Mouse (Mus musculus): ENCODE measurements around the gene Rps6kb1.

Rps6kb1 gene

DNA sequence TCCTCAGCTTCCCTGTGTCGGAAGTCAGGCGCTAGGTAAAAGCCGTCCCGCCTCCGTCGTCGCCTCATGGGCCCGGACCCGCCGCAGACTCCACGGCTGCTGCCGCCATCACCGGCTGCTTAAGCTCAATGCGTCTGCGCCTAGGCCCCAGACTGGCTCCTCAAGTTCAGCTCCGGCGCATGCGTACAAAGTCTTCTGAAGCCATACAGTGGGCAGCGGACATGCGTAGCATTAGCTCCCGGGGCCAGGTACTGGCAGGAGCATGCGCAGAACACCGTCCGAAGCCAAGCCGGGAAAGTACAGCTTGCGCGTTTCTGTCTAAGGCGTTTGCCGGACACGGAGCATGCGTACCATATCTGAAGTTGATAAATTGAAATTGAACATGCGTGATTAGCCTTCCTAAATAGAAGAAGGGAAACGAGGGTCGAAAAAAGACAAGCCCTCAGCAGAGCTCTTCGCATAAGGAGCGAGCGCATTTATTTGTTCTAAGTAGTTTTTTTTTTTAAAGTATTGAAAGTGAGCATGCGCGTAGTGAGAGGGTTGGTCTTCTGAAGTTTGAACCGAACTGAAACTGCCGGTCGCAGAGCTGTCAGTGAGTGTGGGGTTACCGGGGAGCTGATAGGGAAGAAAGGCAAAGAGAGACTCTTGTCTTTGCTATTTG lies at the start of gene Rps6kb1, which contains the start of gene Tubd1:
Rps6kb1 (minus strand) TSS at position 167 of the 661 bp plus-strand sequence.
Tubd1 (plus strand) TSS at position 353 of the 661 bp plus-strand sequence.
- DNase-seq = peak; percentile 98

DNA sequence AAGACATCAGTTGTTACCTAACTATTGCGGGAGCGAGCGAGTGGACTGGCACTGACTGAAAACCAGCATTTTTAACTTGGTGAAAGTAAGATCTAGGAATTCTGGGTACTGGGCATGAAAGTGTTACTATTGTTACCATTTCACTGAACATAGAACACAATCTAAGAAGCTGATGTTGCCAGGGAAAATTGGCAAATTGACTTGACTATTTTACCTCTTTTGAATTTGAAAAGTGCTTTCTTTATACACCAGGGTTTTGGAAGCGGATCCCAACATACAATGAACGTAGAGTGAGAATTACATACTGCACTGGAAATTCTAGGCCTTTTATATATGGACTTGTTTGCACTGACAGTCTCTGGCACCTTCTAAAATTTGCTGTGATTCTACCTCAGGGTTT lies 48.8 kb upstream of the Rps6kb1 start:
- DNase-seq = no peak

- DNase-seq = no peak
These were observed 48.4 kb upstream of the Rps6kb1 start for GRCm38 (mm10) chr11:86592993-86593392.

DNA sequence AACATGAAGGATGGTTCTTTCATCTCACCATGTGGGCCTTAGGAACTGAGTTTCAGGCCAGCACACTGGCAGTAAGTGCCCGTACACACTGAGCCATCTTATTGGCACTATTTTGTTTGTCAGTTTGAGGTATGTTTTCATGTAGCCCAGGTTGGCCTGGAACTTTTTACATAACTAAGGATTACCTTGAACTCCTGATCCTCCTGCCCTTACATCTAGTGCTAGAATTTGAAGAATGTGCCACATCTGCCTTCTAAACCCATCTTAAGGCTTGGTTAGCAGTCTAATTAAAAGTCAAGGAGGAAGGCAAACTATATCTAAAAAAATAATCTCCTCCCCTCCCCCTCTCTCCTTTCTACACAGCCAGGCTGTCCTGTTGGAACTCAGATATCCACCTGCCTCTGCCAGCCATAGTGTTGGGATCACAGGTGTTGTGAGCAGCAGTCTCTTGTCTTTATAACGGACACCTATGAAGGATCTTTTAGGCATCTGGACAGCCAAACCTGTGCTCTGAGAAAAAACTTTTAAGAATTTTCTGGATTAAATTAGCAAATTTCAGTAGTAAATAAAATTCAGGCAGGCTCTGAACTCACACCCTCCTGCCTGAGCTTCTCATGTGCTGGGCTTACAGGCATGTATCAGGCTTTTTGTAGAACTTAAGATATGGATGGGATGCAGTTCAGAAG lies 47.5 kb upstream of the Rps6kb1 start:
- no peak for DNase-seq

DNA sequence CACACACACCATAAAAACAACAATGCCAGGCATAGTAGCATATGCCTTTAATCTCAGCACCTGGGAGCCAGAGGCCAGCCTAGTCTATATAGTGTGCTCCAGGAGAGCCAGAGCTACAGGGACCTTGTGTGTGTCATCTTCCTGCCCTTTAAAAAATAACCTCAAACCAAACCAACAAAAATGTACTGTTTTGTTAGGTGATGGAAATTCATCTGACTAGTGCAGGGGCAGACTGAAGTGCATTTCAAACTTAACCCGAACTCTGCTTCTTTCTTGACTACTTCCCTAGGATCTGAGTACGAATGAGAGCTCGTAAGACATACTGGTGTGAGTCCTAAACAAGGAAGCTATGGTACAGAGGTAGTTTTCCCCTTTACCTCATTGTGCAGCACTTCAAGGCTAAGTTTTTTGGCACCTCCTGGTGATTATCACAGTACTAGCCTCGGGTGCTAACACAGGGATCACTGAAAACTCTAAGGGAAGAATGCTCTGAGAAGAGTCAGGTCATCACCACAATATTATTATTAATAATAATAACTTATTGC lies 46.8 kb upstream of the Rps6kb1 start:
- no peak for DNase-seq

DNA sequence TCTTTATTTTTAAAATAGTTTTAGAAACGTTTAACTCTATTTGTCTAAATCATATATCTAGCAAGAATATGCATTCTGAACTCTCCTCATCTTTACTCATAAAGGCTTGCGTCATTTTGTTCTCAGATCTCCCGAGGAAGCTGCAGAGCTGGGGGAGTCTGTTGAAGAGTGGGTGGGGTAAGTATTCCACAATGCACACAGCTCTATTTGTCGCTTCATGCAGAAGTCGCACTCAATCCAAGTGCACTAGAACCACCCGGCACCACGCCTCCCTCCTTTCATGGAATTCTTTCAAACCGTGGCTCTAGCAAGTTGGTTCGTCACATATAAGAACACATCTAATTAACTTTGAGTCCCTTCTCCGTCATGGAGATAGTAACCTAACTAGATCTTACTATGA lies 46.0 kb upstream of the Rps6kb1 start:
- no peak for DNase-seq

DNA sequence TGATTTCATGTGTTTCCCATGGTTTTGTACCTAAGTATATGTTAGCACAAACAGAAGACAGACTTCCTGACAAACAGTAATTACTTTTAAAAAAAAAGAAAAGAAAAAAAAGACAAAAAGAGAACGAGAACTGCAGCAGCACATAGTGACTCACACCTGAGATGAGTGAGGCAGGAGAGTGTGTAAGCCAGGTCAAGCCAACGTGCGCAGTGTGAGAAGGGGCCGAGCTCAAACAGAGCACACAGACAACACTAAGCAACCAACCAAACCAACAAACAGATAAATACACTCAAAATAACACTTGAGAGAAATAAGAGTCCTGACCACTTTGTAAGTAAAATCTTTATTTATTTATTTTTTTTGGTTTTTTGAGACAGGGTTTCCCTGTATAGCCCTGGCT lies 45.5 kb upstream of the Rps6kb1 start:
- no peak for DNase-seq

DNA sequence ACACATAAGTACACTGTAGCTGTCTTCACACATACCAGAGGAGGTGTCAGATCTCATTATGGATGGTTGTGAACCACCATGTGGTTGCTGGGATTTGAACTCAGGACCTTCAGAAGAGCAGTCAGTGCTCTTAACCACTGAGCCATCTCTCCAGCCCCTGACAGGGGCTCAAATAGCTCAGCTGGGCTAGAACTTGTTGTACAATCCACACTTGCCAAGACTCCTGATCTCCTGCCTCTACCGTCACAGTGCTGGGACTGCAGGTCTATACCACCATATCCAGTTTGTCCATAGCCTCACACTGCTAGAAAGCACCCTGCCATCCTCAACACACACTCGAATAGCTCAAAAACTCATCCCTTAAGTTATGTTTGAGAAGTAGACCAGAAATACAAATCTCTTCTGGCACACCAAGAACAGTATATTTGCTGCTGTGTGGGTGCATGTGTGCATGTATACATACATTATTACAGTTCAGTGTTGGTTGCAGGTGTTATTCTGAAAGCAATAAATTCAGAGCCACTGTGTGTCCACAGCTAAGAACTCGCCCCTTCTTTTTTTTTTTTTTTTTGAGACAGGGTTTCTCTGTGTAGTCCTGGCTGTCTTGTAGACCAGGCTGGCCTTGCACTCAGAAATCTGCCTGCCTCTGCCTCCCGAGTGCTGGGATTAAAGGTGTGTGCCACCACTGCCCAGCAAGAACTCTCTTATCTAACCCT lies 44.1 kb upstream of the Rps6kb1 start:
- no peak for DNase-seq

- no peak for DNase-seq
These were observed 43.2 kb upstream of the Rps6kb1 start for GRCm38 (mm10) chr11:86587830-86588229.

DNA sequence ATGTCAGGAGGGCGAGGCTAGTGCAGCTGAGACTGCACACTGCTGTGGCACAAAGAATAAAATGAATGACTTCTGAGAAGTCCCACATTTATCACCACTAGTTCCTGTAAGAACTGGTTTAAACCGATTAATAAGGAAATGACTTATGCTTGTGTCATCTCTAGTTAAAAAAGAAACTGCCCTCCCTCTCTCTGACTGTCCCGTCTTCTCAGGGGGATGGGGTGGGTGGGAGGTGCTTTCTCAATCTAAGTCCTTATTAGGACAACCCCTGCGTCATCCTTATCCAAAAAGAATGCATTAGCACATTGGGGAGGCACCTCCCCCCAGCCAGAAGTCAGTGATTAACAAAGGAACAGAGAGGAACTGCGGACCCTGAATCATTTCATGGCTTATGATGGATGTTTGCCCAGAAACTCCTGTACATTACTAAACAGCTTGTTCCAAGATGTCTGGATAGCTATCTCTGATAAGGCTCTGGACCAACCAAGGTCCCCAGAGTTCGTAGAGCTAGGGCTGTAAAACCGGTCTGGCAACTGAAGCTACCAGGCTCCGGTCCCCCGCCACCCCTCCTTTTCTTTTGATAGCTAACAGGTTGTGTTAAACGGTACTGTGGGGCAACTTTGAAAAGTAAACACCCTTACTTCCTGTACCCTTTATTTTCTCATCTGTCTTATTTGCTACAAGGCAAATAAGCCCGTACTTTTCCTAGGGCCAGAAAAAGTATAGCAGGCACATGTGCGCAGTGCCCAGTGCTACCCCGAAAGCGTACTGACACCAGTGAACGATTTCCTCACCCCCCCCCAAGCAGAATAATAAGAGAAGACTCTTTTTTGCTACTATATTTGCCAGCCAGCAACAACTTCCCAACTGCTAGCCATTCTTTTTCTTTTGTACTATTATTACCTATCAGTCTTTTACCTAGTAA lies 42.5 kb upstream of the Rps6kb1 start:
- DNase-seq = no peak

DNA sequence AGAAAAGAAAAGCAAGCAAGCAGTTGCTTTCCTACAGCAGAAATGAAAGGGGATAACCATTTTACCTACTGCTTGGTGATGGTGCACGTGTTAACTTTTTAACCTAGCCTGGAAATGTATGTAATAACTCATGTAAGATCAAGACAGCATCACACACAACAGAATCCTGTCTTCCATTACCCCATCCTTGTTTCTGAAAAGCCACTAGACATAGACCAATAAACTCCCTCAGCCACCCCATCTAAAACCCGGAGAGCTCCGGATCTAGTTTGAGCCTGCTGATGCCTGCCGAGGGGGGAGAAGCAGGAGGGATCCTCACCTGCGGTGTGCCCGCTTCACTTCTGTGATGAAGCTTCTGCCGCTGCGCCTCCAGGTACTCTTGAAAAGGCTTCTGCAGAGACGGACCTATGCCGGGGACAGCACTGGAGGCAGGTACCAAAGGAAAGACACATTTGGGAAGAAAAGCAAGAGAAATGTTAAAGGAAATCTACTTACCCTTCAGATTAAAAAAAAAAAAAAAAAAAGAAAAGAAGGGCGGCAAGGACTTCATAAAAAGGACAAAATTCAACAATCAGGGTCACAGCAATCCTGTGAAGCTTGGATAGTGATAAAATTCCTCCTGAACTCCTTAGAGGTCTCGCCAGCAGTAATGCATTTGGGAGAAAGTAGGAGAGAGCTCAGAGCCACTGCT lies 41.7 kb upstream of the Rps6kb1 start:
- DNase-seq = no peak

- no peak for DNase-seq
These were observed 41.0 kb upstream of the Rps6kb1 start for GRCm38 (mm10) chr11:86585598-86585984.

GRCm38 (mm10) chr11:86584898-86585597 lies 40.4 kb upstream of the Rps6kb1 start:
- no peak for DNase-seq

DNA sequence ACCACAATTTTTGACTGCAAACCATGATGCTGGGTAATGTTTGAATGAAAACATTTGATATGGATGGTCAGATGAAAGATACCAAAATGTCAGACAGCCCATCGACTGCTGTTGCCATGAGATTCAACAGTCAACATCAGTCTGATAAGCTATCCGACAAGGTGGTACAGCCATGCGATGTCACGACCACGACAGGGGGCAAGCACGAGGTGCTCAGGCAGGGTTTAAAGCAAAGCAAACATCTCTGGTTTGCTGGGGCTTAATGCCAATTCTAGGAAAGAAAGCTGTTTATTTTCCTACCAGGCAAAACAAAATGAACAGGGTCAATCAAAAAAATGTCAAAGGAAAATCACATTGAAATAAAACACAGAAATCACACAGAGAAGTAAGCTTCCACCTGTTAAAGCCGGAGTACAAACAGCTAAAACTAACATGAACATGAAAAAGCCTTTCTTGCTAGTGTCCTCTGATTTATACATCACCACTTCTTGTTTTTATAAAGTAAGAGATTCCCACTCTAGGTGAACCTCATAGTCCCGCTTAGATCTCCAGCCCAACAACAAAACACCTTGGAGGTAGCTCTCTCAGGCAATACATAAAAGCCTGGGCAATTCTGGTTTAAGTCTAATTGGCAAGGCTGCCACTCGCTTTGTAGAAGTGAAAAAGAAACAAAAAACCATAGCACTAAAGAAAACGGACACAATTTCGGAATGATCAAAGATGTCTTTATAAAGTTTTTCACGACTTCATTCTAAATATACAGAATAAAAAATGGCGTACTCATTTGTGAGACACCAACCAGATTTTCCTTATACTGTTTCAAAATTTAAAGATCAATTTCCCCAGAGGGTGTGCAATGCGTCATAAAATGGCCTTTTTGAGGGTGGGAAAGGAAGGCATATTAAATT lies 39.6 kb upstream of the Rps6kb1 start:
- no peak for DNase-seq

- DNase-seq = no peak
These were observed 38.8 kb upstream of the Rps6kb1 start for GRCm38 (mm10) chr11:86583313-86583825.

GRCm38 (mm10) chr11:86582543-86583260 lies 38.1 kb upstream of the Rps6kb1 start:
- DNase-seq = no peak

GRCm38 (mm10) chr11:86581943-86582542 lies 37.4 kb upstream of the Rps6kb1 start:
- DNase-seq = no peak

- no peak for DNase-seq
These were observed 36.7 kb upstream of the Rps6kb1 start for GRCm38 (mm10) chr11:86581250-86581753.

Data from right cerebral cortex, postnatal 4 days (tissue).